Mouse (Mus musculus) bone marrow macrophage, adult 2 months (primary cell): ENCODE results near the gene Aldh5a1.

Experiments
- CTCF ChIP-seq: IDR thresholded peaks from 2 replicates; pipeline ENCODE4 v1.5.1; 2012; ENCODE audit warnings: low read depth, mild to moderate bottlenecking, low read length, moderate library complexity
- POLR2A ChIP-seq: IDR thresholded peaks from 2 replicates; pipeline ENCODE4 v1.6.1; 2012; ENCODE audit warnings: mild to moderate bottlenecking, low read depth, low read length, borderline replicate concordance

DNA sequence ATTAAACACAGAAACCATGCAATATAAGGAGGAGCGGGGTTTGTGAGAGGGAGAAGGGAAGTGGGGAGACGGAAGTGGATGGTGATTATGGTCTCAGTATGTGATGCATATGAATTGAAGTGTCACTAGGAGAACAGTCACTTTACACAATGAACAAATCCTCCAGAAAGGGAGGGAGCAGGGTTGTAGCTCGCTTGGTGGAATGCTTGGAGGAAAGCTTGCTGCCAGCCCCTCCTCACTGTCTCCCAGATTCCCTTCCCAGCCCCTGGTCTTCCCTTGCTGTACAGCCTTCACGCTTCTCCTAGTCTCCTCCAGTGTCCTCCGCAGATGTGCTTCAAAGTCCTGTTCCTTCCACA lies 28.4 kb upstream of the Aldh5a1 start:
- TF ChIP-seq CTCF: no peak
- no peak for TF ChIP-seq POLR2A
